Mouse (Mus musculus) ES-CJ7 (cell line): ENCODE results near the gene Kidins220.

Experiments used
- DNase-seq: peaks from one replicate; pipeline ENCODE4 v3.0.0; 2011; ENCODE audit warnings: low read depth, low spot score

The Kidins220 gene

GRCm38 (mm10) chr12:25089433-25089832 is 114.7 kb downstream of the Kidins220 start:
- no peak for DNase-seq

GRCm38 (mm10) chr12:25092027-25092704 is 117.4 kb downstream of the Kidins220 start:
- DNase-seq: peak; percentile 80

DNA sequence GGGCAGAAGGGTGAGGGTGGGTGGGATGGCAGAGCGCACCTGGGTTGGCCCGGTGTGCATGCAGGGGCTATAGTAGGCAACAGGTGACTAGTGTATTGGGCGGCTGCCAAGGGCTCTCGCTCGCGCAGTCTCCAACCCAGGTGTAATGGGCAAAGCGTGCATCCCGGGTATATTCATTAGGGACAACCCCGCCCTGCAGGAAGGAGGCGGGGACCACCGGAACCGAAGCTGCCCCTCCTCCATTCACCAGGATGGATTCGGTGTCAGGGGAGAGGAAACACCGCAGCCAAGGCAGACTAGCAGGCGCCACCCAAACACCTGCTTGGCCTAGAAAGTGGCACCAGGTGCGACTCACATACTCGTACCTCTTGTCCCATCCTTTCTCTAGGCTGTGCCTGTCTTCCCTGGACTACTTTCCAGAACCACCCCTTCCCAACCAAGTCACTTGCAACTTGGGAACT is 118.1 kb downstream of the Kidins220 start:
- peak; percentile 64 for DNase-seq

GRCm38 (mm10) chr12:25093241-25093774 is 118.6 kb downstream of the Kidins220 start:
- no peak for DNase-seq

- DNase-seq: no peak
Measured at GRCm38 (mm10) chr12:25094621-25095521, 120.1 kb downstream of the Kidins220 start.

DNA sequence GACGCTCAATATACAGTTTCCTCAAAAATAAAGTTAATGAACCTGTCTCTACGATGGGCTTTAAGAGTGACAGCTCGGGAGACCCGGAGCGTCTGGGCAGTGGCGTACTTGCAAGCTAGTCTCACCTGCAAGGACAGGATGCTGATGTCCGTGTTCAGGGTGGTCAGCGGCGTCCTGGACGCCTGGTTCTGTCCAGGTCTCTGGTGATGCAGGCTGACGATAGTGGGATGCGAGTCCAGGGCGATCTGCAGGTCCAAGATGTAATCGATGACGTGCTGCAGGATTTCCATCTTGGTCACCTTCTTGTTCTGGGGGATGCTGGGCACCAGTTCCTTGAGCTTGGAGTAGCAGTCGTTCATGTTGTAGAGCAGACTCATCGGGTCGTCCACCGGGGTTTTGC is 120.8 kb downstream of the Kidins220 start:
- no peak for DNase-seq

DNA sequence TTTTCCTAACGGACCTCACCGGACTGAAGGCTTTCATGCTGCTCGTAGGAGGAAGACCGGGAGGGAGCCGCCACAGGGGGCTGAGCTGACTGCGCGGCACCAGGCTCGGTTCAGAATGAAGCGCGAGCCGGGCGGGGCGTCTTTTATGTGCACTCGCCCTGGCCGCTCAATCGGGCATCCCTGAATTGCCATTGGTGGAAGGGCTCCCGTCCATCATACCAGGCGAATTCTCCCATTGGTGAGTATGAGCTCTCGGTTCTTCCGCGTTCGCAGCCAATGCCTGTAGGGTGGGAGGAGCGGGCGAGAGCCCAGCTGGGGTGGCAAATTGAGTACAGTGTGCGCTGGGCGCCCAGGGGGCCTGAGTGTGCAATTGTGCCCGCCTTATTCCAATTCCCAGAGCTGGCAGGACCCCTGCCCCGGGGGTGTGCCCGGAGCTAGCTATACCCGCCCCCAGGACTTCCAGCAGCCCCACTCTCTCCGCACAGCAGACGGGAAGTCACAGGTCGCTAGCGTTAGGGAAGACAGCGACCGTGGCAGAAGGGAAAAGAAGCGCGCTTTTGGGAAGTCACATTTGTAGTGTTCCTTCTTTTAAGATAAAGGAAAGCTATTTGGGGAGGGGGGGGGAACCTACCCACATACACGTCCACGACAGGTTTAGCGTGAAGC is 121.4 kb downstream of the Kidins220 start:
- peak; percentile 96 for DNase-seq

DNA sequence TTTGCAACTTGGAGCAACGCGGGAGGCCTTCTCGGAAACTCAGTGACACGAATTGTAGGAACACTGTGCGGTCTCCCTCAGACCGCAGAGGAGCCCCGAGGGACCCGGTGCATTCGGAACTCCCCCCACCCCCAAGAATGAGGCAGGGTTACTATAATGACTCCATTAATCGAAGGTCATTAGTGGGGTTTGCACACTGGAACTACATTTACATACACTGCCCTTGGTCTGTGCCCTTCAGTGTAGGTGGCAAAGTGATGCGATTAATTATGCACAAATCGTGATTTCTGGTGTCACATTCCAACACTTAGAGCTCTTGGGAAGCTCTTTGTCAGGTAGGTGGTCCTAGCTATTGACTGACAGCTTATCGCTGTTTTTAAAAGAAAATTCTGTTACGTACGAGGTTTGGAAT is 121.9 kb downstream of the Kidins220 start:
- DNase-seq: peak; percentile 56

- DNase-seq: no peak
Measured at GRCm38 (mm10) chr12:25097052-25097209, 122.2 kb downstream of the Kidins220 start, which contains the start of gene Id2. TSS of gene Id2 (minus strand) at chr12:25097140.

- DNase-seq: no peak
Measured at GRCm38 (mm10) chr12:25097210-25098160, 122.8 kb downstream of the Kidins220 start.

GRCm38 (mm10) chr12:25098161-25098550 is 123.4 kb downstream of the Kidins220 start:
- no peak for DNase-seq

DNA sequence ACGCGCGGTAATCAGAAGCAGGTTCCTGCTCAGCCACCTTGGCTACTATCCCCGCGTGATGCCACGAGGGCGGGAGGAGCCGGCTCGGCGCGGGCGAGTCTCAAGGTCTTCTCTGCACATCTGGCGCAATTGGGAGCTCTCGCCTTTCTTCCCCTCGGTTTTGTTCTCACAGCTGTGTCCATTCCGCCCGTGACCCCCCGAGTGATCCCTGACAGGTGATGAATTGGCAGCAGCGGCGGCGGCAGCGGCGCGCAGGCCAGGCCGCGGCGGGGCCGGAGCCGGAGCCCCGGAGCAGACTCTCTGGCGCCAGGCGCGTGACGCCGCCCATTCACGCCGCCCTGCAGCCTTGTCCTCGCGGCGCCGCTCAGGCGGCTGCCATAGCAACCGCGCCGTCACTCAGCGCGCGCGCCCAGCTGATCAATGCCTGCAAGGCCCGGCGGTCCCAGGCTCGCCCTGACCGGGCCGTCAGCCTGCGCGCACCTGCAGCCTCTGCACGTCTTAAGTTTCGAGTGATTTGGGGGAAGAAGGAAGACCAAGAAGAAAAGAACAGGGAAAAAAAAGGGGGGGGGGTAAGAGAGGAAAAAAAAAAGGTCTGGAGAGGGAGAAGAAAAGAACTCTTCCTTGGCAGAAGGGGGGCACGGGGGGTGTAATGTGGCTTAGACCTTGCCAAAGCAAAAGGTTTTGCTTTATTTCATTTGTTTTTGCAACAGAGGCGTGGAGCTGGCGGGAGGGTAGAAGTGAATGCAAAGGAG is 124.0 kb downstream of the Kidins220 start:
- peak; percentile 84 for DNase-seq

DNA sequence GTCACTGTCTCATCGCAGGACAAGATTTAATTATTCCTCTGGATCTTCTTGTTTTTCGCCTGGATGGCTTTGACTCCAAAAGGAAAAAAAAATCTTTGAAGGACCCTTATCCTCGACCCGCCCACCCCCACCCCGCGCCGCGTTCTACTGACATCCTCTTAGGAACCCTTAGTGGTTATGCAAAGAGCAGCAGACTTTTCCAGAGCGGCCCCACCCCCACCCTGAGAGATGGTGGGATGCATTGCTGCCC is 124.5 kb downstream of the Kidins220 start:
- peak; percentile 69 for DNase-seq

DNA sequence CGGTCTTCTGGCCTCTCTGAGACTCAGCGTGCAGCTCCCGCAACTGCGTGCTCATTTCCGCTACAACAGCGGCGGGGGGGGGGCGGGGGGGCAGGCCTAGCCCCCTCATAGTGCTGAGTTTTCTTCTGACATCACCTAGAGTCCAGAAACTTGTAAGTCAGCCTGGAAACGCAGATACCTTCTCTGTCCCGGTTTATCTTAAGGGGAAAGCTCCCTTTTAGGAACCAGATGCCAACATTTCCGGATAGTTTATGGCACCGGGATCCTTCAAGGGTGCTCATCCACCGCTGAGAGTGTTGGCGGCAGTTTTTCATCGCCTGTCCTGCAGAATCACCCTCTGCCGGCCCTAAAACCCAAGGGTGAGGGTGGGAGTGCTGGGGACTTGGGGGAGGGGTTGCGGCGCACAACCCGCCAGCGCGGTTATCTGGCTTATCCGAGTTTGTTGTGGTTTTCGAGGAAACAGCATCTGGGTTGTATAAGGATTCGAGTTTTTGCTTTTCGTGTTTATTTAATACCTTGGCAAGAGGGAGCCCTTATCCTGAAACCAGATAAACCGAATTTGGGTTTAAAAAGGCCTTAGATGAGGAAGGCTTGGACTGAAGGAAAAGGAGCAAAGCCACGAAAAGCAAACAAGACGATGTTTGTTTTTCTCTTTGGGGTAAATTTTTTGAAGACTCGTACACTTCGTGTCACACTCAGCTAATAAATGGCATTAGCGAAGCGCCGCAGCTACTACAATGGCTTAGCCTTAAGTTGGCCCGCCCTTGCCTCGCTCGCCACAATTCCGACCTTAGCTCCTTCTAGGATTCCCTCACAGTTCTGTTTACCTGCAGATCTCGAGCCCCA is 125.1 kb downstream of the Kidins220 start:
- no peak for DNase-seq

- DNase-seq: peak; percentile 32
Measured at GRCm38 (mm10) chr12:25100411-25101217, 125.9 kb downstream of the Kidins220 start.

- DNase-seq: no peak
Measured at GRCm38 (mm10) chr12:25101389-25101788, 126.7 kb downstream of the Kidins220 start.

DNA sequence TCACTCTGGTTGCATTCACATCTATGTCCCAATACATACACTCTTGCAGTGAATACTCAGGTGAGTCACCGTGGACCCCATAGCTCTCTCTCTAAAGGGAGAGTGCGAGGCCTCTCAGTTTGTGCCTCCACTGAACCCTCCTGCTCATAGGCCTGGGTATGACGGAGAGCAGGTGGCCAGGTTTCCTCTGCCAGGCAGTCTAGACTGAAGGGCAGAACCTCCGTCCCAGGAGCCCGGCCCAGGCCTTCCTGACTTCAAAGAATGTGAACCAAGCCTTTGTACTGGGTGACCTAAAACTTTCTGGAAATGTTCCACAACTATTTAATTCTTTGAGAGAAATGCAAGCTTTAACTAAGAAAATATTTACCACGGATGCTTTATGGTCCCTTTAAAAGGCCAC is 129.2 kb downstream of the Kidins220 start:
- no peak for DNase-seq

DNA sequence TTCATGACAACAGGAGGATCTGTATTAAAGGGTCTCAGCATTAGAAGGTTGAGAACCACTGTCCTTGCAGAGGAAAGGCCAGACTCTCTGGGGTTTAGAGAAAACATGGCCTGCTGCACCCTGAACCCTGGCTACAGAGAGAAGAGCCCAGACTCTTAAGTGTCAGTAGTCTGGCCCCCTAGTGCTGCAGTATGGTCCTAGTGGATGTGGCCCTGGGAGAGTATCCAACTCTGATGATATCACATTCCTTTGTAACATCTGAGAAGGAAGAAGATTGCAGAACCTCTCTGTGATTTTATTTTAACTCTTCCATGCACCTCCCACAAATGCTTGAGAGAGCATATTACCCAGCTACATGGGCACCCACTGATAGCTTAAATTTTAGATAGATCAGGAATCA is 129.8 kb downstream of the Kidins220 start:
- DNase-seq: no peak

DNA sequence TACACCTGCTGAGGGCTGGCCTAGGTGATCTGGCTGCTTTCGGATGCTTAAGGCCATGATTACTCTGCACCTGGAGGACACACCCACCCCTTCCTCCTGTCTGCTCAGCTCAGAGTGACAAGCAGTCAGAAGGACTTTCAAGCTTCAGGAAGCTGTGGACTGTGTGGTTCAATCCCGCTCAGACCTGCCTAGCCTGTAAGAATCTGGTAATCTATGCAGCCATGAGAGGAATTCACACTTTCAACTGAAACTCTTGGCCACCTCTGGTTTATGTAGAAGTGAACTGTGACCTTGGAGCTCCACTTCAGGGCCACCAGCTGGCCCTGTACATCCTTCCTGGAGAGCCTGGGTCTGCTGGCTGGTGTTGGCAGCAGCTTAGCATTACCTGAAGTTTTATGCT is 134.1 kb downstream of the Kidins220 start:
- peak; percentile 31 for DNase-seq
